Mouse (Mus musculus): ENCODE measurements around the gene Det1.

Det1 gene

GRCm38 (mm10) chr7:78854051-78854450, 7.0 kb upstream of the Det1 start:
- no peak for DNase-seq (ENCODE audit: low spot score in 2 of 2)

GRCm38 (mm10) chr7:78846066-78846716, 872 bp downstream of the Det1 start:
- DNase-seq (ENCODE audit: low spot score in 2 of 2), result no peak

- no peak for DNase-seq (ENCODE audit: low spot score in 2 of 2)
These were observed 5.5 kb downstream of the Det1 start for GRCm38 (mm10) chr7:78841601-78842000.

GRCm38 (mm10) chr7:78837250-78837649, 9.8 kb downstream of the Det1 start:
- DNase-seq (ENCODE audit: low spot score in 2 of 2), result no peak

GRCm38 (mm10) chr7:78835656-78836055, 11.4 kb downstream of the Det1 start:
- no peak for DNase-seq (ENCODE audit: low spot score in 2 of 2)

GRCm38 (mm10) chr7:78827749-78828362, 19.2 kb downstream of the Det1 start:
- DNase-seq (ENCODE audit: low spot score in 2 of 2), result no peak

- no peak for DNase-seq (ENCODE audit: low spot score in 2 of 2)
These were observed 20.2 kb downstream of the Det1 start for GRCm38 (mm10) chr7:78826682-78827385.

- DNase-seq (ENCODE audit: low spot score in 2 of 2), result no peak
These were observed 28.7 kb downstream of the Det1 start for GRCm38 (mm10) chr7:78818336-78818735.

- no peak for DNase-seq (ENCODE audit: low spot score in 2 of 2)
These were observed 32.3 kb downstream of the Det1 start for GRCm38 (mm10) chr7:78814766-78815165.

GRCm38 (mm10) chr7:78813791-78814190, 33.3 kb downstream of the Det1 start:
- DNase-seq (ENCODE audit: low spot score in 2 of 2), result peak in 1 of 2 experiments; percentile 39

GRCm38 (mm10) chr7:78807192-78807591, 39.9 kb downstream of the Det1 start:
- no peak for DNase-seq (ENCODE audit: low spot score in 2 of 2)

- DNase-seq (ENCODE audit: low spot score in 2 of 2), result no peak
These were observed 43.2 kb downstream of the Det1 start for GRCm38 (mm10) chr7:78803841-78804240.

GRCm38 (mm10) chr7:78799730-78800496, 47.1 kb downstream of the Det1 start:
- DNase-seq (ENCODE audit: low spot score in 2 of 2), result no peak

GRCm38 (mm10) chr7:78797843-78798455, 49.1 kb downstream of the Det1 start:
- DNase-seq (ENCODE audit: low spot score in 2 of 2), result peak in 1 of 2 experiments; percentile 30

GRCm38 (mm10) chr7:78796624-78797023, 50.4 kb downstream of the Det1 start:
- DNase-seq (ENCODE audit: low spot score in 2 of 2), result no peak

GRCm38 (mm10) chr7:78794571-78795092, 52.4 kb downstream of the Det1 start:
- DNase-seq (ENCODE audit: low spot score in 2 of 2), result no peak

- no peak for DNase-seq (ENCODE audit: low spot score in 2 of 2)
These were observed 53.0 kb downstream of the Det1 start for GRCm38 (mm10) chr7:78793895-78794570.

- peak in 1 of 2 experiments; percentile 66 for DNase-seq (ENCODE audit: low spot score in 2 of 2)
These were observed 55.5 kb downstream of the Det1 start for GRCm38 (mm10) chr7:78791359-78792222.

GRCm38 (mm10) chr7:78787793-78788380, 59.2 kb downstream of the Det1 start:
- no peak for DNase-seq (ENCODE audit: low spot score in 2 of 2)

Data from cerebellum, postnatal 4 days (tissue).